Mouse (Mus musculus) urinary bladder, postnatal 36 days (tissue): ENCODE results near the gene Defb26.
A peak's percentile ranks its signal among the peaks of the same experiment; 100 is the strongest.

Experiments
- DNase-seq, 2 experiments: peaks; one replicate each; pipeline ENCODE4 v3.0.0; 2022; ENCODE audit warnings: low spot score in 2 of 2, mixed read lengths in 1 of 2

Gene Defb26

GRCm38 (mm10) chr2:152470973-152471372 lies 40.5 kb downstream of the Defb26 start:
- DNase-seq, result peak; percentile 10 to 29

GRCm38 (mm10) chr2:152464570-152465150 lies 46.8 kb downstream of the Defb26 start, which contains the start of gene Defb23:
Defb23 (minus strand) TSS chr2:152464620.
- no peak for DNase-seq

GRCm38 (mm10) chr2:152459241-152459640 lies 52.3 kb downstream of the Defb26 start:
- no peak for DNase-seq
